30 mouse cellular contexts compared by ENCODE assay signal in genomic region chr14:76067237-76067636, GRCm38 (mm10). TPM values are rescaled to one million over a fixed set of nuclear protein-coding genes. Genes with fewer than 3 reads are reported as not detected.
DNase-seq lines count a peak whose midpoint lies in the region; ATAC-seq and TF ChIP-seq lines count a peak whose summit lies in the region.
"Had no signal": no experiment of that assay in that cellular context is flagged by ENCODE, and none has a peak within 500 bp of the region (broad histone marks: within the 10 kb centered on the region; RNA-seq: fewer than 3 reads in every experiment).

No protein-coding gene starts in this region.

- no peak overlapping the region for H3K27ac ChIP-seq in kidney, postnatal 0 days
- no peak overlapping the region for H3K27ac ChIP-seq in kidney, embryonic 16.5 days (ENCODE audit: low read length)
- H3K27ac ChIP-seq in stomach, postnatal 0 days (replicated peaks), result no peak overlapping the region
- H3K27ac ChIP-seq in intestine, postnatal 0 days (ENCODE audit: low read depth, low read length), result no peak overlapping the region
- H3K27ac ChIP-seq: embryonic facial prominence, embryonic 10.5 days; embryonic facial prominence, embryonic 13.5 days; forebrain, embryonic 10.5 days; forebrain, embryonic 13.5 days; gastrocnemius, adult 2 months; heart, embryonic 15.5 days; hindbrain, embryonic 10.5 days; hindbrain, postnatal 0 days had no signal

- no peak overlapping the region for H3K4me3 ChIP-seq in kidney, postnatal 0 days (replicated peaks; ENCODE audit: low read depth, low read length)
- H3K4me3 ChIP-seq in kidney, embryonic 16.5 days (ENCODE audit: low read length), result no peak overlapping the region
- no peak overlapping the region for H3K4me3 ChIP-seq in stomach, postnatal 0 days (ENCODE audit: low read depth, low read length)
- H3K4me3 ChIP-seq in intestine, postnatal 0 days (ENCODE audit: low read depth, low read length), result no peak overlapping the region
- H3K4me3 ChIP-seq: embryonic facial prominence, embryonic 10.5 days; embryonic facial prominence, embryonic 13.5 days; erythroblast, embryonic 14.5 days; forebrain, embryonic 10.5 days; forebrain, embryonic 13.5 days; gastrocnemius, adult 2 months; heart, embryonic 12.5 days; heart, embryonic 15.5 days; hindbrain, embryonic 10.5 days had no signal

- no peak overlapping the region for H3K9ac ChIP-seq in kidney, postnatal 0 days (ENCODE audit: low read depth, low read length)
- no peak overlapping the region for H3K9ac ChIP-seq in kidney, embryonic 16.5 days (replicated peaks; ENCODE audit: low read length)
- H3K9ac ChIP-seq in stomach, postnatal 0 days (ENCODE audit: low read length), result no peak overlapping the region
- H3K9ac ChIP-seq in intestine, postnatal 0 days (ENCODE audit: low read depth, low read length), result no peak overlapping the region
- H3K9ac ChIP-seq: embryonic facial prominence, embryonic 13.5 days; forebrain, embryonic 13.5 days; heart, embryonic 12.5 days; heart, embryonic 15.5 days had no signal

- 24% methylated on average over 1 of the region's 1 CpGs for WGBS in kidney, postnatal 0 days
- WGBS in kidney, embryonic 16.5 days, result 32% methylated on average over 1 of the region's 1 CpGs
- WGBS in stomach, postnatal 0 days, result 50% methylated on average over 1 of the region's 1 CpGs
- 74% methylated on average over 1 of the region's 1 CpGs for WGBS in intestine, postnatal 0 days

- no peak for TF ChIP-seq CTCF in kidney, postnatal 0 days (IDR thresholded peaks at IDR 0.05; ENCODE audit: low read depth)
- no peak for TF ChIP-seq CTCF in stomach, postnatal 0 days (IDR thresholded peaks at IDR 0.05; ENCODE audit: low read depth)
- no peak for TF ChIP-seq CTCF in intestine, postnatal 0 days (IDR thresholded peaks at IDR 0.05; ENCODE audit: low read depth)

- no peaks in the 10 kb centered on the region for H3K9me3 ChIP-seq in kidney, postnatal 0 days (replicated peaks; ENCODE audit: low read length)
- H3K9me3 ChIP-seq in kidney, embryonic 16.5 days (ENCODE audit: low read length), result no peaks in the 10 kb centered on the region
- H3K9me3 ChIP-seq in stomach, postnatal 0 days (ENCODE audit: control insufficient read depth, low read length), result no peaks in the 10 kb centered on the region
- H3K9me3 ChIP-seq in intestine, postnatal 0 days (ENCODE audit: control insufficient read depth), result no peaks in the 10 kb centered on the region
- H3K9me3 ChIP-seq: embryonic facial prominence, embryonic 10.5 days; embryonic facial prominence, embryonic 13.5 days; forebrain, embryonic 10.5 days; forebrain, embryonic 13.5 days; heart, embryonic 12.5 days; heart, embryonic 15.5 days; hindbrain, embryonic 10.5 days had no signal

- H3K27me3 ChIP-seq in kidney, postnatal 0 days (ENCODE audit: insufficient read depth, low read length), result no peaks in the 10 kb centered on the region
- no peaks in the 10 kb centered on the region for H3K27me3 ChIP-seq in kidney, embryonic 16.5 days (ENCODE audit: insufficient read depth, low read length)
- no peaks in the 10 kb centered on the region for H3K27me3 ChIP-seq in stomach, postnatal 0 days (ENCODE audit: control insufficient read depth, insufficient read depth, low read length)
- no peaks in the 10 kb centered on the region for H3K27me3 ChIP-seq in intestine, postnatal 0 days (replicated peaks; ENCODE audit: control insufficient read depth, insufficient read depth, low read length)
- H3K27me3 ChIP-seq: embryonic facial prominence, embryonic 13.5 days; forebrain, embryonic 13.5 days; heart, embryonic 12.5 days; heart, embryonic 15.5 days had no signal

- H3K4me2 ChIP-seq in kidney, postnatal 0 days (ENCODE audit: low read length), result no peak overlapping the region
- H3K4me2 ChIP-seq in kidney, embryonic 16.5 days (replicated peaks; ENCODE audit: low read depth, low read length), result no peak overlapping the region
- H3K4me2 ChIP-seq in stomach, postnatal 0 days (replicated peaks; ENCODE audit: low read depth), result no peak overlapping the region
- no peak overlapping the region for H3K4me2 ChIP-seq in intestine, postnatal 0 days (replicated peaks; ENCODE audit: low read depth)
- H3K4me2 ChIP-seq: embryonic facial prominence, embryonic 13.5 days; forebrain, embryonic 13.5 days; heart, embryonic 12.5 days; heart, embryonic 15.5 days had no signal

- TF ChIP-seq EP300 in stomach, postnatal 0 days (optimal IDR thresholded peaks at IDR 0.05), result no peak

- no peak for ATAC-seq in kidney, postnatal 0 days (replicated peaks; ENCODE audit: low FRiP score, low read depth)
- ATAC-seq in kidney, embryonic 16.5 days (ENCODE audit: low FRiP score, low TSS enrichment), result no peak
- no peak for ATAC-seq in stomach, postnatal 0 days (ENCODE audit: low FRiP score, low TSS enrichment)
- ATAC-seq in intestine, postnatal 0 days, result no peak
- ATAC-seq: activated CD4-positive, CD25-positive, alpha-beta regulatory T cell, adult 4 months; CD4-positive, CD25-positive, alpha-beta regulatory T cell, adult 4 months; forebrain, embryonic 13.5 days; forebrain, embryonic 16.5 days; hindbrain, postnatal 0 days had no signal

- no peaks in the 10 kb centered on the region for H3K36me3 ChIP-seq in kidney, postnatal 0 days (ENCODE audit: insufficient read depth, low read length)
- no peaks in the 10 kb centered on the region for H3K36me3 ChIP-seq in kidney, embryonic 16.5 days (ENCODE audit: insufficient read depth, low read length)
- H3K36me3 ChIP-seq in stomach, postnatal 0 days (ENCODE audit: control insufficient read depth, insufficient read depth, low read length), result no peaks in the 10 kb centered on the region
- H3K36me3 ChIP-seq in intestine, postnatal 0 days (ENCODE audit: control insufficient read depth, insufficient read depth), result no peaks in the 10 kb centered on the region
- H3K36me3 ChIP-seq: embryonic facial prominence, embryonic 10.5 days; embryonic facial prominence, embryonic 13.5 days; forebrain, embryonic 10.5 days; heart, embryonic 12.5 days; heart, embryonic 15.5 days; hindbrain, embryonic 10.5 days had no signal

- DNase-seq in kidney, postnatal 0 days (ENCODE audit: low spot score), result peak; percentile 67
- peak; percentile 22 for DNase-seq in NIH3T3 (ENCODE audit: low read depth)
- DNase-seq in fat pad, adult 2 months (ENCODE audit: extremely low read depth, low read depth, low spot score), result peak; percentile 91
- DNase-seq in stomach, postnatal 0 days (ENCODE audit: low spot score), result no peak
- DNase-seq: adrenal gland, adult 8-10 months; adrenal gland, postnatal 25 days; cerebellum, adult 11-12 months; cerebellum, adult 8-10 months; cerebellum, postnatal 10 days; cerebellum, postnatal 36 days; embryo, embryonic 11 days; gastrocnemius, adult 2 months; gastrocnemius, postnatal 14 days; heart, adult 18-20 months; heart, postnatal 10 days; heart, postnatal 36 days had no signal

- no peaks in the 10 kb centered on the region for H3K4me1 ChIP-seq in kidney, postnatal 0 days (replicated peaks; ENCODE audit: insufficient read depth, low read length)
- no peaks in the 10 kb centered on the region for H3K4me1 ChIP-seq in kidney, embryonic 16.5 days (ENCODE audit: insufficient read depth, low read length)
- no peaks in the 10 kb centered on the region for H3K4me1 ChIP-seq in stomach, postnatal 0 days (replicated peaks; ENCODE audit: control insufficient read depth, insufficient read depth)
- H3K4me1 ChIP-seq in intestine, postnatal 0 days (replicated peaks; ENCODE audit: control insufficient read depth, insufficient read depth, low read length), result no peaks in the 10 kb centered on the region
- H3K4me1 ChIP-seq: embryonic facial prominence, embryonic 10.5 days; embryonic facial prominence, embryonic 13.5 days; forebrain, embryonic 10.5 days; forebrain, embryonic 13.5 days; heart, embryonic 12.5 days; heart, embryonic 15.5 days; hindbrain, embryonic 10.5 days had no signal

RNA-seq across cellular contexts. Expression of gene Gpalpp1, which starts 43.3 kb away (rescaled TPM):
- 9.7 and 10.0 TPM in 2 replicates for polyA plus RNA-seq in kidney, postnatal 0 days (2015; fragmentation: Nextera tagmentation; extraction: Ambion mirVana)
- polyA plus RNA-seq in kidney, embryonic 16.5 days (2015; fragmentation: Nextera tagmentation; extraction: Ambion mirVana), result 14.0 and 14.9 TPM in 2 replicates
- 6.3 and 6.4 TPM in 2 replicates for polyA plus RNA-seq in stomach, postnatal 0 days (2015; fragmentation: Nextera tagmentation; extraction: Ambion mirVana)
- 5.8 and 5.9 TPM in 2 replicates for polyA plus RNA-seq in intestine, postnatal 0 days (2015; fragmentation: Nextera tagmentation; extraction: Ambion mirVana)

RNA-seq across cellular contexts. Expression of gene Nufip1, which starts 43.5 kb away (rescaled TPM):
- polyA plus RNA-seq in kidney, postnatal 0 days (2015; fragmentation: Nextera tagmentation; extraction: Ambion mirVana), result 13.2 and 13.8 TPM in 2 replicates
- polyA plus RNA-seq in kidney, embryonic 16.5 days (2015; fragmentation: Nextera tagmentation; extraction: Ambion mirVana), result 16.8 and 17.5 TPM in 2 replicates
- 7.2 and 7.3 TPM in 2 replicates for polyA plus RNA-seq in stomach, postnatal 0 days (2015; fragmentation: Nextera tagmentation; extraction: Ambion mirVana)
- 7.5 and 8.6 TPM in 2 replicates for polyA plus RNA-seq in intestine, postnatal 0 days (2015; fragmentation: Nextera tagmentation; extraction: Ambion mirVana)

RNA-seq across cellular contexts. Expression of gene Gtf2f2, which starts 56.6 kb away (rescaled TPM):
- 40.3 and 40.4 TPM in 2 replicates for polyA plus RNA-seq in kidney, postnatal 0 days (2015; fragmentation: Nextera tagmentation; extraction: Ambion mirVana)
- 35.1 and 35.5 TPM in 2 replicates for polyA plus RNA-seq in kidney, embryonic 16.5 days (2015; fragmentation: Nextera tagmentation; extraction: Ambion mirVana)
- 34.9 and 36.8 TPM in 2 replicates for polyA plus RNA-seq in stomach, postnatal 0 days (2015; fragmentation: Nextera tagmentation; extraction: Ambion mirVana)
- 25.8 and 26.2 TPM in 2 replicates for polyA plus RNA-seq in intestine, postnatal 0 days (2015; fragmentation: Nextera tagmentation; extraction: Ambion mirVana)
